Mouse (Mus musculus) thymus, postnatal 0 days (tissue): ENCODE measurements around the gene Slc25a11. TPM values are rescaled to one million over a fixed set of nuclear protein-coding genes. Genes with fewer than 3 reads are reported as not detected.
A peak's percentile ranks its signal among the peaks of the same experiment; 100 is the strongest.

Source experiments
- DNase-seq: peaks from one replicate; pipeline ENCODE4 v3.0.0-alpha.2; 2015; ENCODE audit warnings: low spot score
- polyA plus RNA-seq: library from polyadenylated mRNA; unstranded; fragments of >200 nt; fragmentation: Nextera tagmentation; extraction: Ambion mirVana; gene quantifications from 2 replicates; pipeline ENCODE4 v1.2.1, GENCODE M21; 2015

The Slc25a11 gene
- 137 and 139 TPM in 2 replicates for polyA plus RNA-seq

DNA sequence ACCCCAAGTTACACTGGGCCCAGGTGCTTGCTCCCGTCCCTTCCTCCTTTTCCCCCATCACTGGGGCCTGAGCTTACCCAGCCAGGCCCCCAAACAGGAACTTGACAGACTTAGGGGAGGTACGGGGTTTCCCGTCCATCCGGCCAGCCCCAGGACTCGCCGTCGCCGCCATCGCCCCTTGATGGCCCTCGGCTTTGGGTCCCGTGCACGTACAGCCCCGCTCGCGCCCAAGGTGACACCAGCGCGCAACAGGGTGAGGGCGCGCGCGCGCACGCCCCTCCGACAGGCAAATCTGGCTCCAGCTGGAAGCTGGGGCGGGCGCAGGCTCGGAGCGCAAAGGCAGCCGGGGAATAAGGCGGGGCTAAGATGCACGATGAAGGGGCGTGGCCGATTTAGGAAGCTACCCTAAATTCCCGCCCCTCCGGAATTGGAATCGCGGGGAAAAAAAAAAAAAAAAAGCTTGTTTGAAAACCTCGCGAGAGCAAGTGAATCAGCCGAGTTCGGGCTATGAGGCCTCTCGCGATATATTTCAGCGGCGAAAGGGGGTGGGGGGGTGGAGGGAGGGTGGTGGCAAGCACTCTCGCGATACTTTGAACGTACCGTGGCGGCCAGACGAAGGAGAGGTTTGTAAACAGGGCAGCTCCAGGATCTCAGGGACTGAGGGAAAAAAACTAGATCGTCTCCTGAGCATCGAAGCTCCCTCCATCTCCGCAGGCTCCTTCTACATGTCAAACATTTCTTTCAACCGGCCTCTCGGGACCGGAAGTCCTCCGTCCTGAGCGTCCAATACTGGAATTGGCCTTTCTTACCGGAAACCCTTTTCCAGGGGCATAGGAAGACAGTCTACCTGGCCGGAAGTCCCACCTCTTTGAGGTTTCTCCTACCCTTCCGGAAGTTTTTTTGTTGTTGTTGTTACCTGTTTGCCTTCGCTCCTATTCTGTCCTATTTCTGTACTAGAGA is at the start of gene Slc25a11, which contains the start of gene Rnf167:
TSS of gene Slc25a11 (minus strand) at position 789 of the 960 bp plus-strand sequence.
TSS of gene Rnf167 (plus strand) at position 545 of the 960 bp plus-strand sequence.
- DNase-seq, result peak; percentile 99

DNA sequence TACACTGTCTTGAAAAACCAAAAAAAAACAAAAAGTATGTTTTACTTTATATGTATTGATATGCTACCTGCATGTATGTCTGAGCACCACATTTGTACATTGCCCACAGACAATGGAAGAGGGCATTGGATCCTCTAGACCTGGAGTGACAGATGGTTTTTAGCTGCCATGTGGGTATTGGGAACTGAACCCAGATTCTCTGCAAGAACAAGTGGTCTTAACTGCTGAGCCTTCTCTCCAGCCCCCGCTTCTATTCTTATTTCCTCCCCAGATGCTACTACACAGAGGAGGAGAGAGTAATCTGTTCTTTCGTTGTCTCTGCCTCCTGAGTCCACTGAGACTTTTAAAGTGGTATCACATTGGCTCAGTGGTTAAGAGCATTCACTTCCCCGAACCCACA is 46.2 kb upstream of the Slc25a11 start:
- no peak for DNase-seq

DNA sequence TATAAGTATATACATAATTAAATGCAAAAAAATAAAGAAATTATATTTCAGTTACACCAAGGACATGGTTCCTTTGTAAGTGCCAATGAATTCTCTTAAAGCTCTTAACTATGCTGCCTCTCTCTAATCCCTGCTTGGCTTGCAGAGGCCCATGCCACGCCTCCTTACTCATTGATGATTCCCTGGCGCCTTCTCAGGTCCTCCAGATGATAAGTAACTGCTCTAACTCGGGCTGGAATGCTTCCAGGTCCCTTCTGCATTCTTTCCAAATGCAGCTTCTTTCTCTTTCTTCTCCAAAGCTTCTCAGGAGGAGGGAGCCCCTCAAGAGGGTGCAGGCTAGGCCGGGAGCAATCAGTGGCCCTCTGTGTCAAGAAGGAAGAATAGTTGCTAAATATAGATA is 42.3 kb upstream of the Slc25a11 start:
- no peak for DNase-seq

- DNase-seq, result no peak
Observed at GRCm38 (mm10) chr11:70688372-70688771, 41.1 kb upstream of the Slc25a11 start.

GRCm38 (mm10) chr11:70687601-70688199 is 40.4 kb upstream of the Slc25a11 start, which contains the start of gene Camta2:
Gene Camta2, minus strand, starts transcription at chr11:70688105.
- DNase-seq, result peak; percentile 86

DNA sequence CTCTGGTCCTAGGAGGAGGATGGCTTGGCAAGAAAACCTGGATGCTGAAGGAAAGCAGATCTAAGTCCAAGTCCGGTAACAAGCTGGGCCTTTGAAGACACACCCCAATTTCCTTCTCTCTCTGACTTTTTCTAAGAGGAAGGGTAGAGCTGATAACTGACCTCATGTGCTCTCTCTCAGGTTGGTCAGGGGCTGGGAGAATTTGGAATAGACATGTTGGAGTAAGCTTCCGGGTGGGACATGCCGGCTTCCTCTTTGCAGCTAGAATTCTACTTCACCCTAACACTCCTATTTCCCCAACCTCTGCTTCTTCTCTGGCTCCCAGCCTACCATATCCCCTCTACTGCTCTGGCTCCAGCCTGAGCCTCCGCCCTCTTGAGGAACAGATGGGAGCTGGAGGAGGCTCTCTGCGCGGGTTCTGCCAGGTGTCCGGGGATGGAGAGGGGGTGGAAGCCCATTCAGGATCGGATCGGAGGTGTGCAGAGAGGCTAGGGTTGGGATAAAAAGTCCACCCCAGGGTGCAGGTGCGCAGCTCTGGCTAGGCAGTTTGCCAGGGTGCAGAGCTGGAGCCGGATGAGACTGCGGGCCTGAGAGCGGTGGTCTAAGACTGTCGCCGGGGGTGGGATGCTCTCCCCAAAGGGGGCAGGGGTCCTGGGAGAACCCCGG is 39.8 kb upstream of the Slc25a11 start:
- no peak for DNase-seq

GRCm38 (mm10) chr11:70683640-70684039 is 36.4 kb upstream of the Slc25a11 start:
- DNase-seq, result no peak

DNA sequence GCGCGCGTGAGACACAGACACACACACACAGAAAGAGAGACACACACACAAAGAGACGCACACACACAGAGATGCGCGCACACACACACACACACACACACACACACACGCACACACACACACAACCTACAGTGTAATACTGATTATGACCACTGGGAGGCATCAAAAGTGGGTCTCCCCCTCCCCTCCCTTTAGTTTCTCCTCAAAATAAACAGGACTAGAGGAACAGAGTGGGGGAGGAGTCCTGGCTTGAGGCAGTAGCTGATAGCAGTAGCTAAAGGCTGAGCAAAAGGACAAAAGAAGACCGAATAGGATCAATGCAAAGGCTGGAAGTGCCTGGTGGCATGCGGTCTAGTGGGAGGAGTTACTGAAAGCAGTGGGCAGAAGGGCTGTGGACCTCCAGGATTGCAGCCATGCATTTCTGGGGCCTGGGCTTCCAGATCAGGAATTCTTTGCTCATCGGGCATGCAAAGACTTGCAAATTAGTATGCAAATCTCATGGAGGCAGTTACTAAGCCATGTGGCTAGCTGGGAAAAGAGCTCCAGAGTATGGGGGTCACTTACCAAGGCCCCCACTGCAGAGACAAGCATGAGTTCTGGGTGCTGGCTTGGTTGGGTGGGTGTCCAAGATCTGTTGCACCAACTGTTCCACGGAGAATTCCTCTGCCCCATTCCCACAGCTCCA is 34.8 kb upstream of the Slc25a11 start:
- peak; percentile 66 for DNase-seq

DNA sequence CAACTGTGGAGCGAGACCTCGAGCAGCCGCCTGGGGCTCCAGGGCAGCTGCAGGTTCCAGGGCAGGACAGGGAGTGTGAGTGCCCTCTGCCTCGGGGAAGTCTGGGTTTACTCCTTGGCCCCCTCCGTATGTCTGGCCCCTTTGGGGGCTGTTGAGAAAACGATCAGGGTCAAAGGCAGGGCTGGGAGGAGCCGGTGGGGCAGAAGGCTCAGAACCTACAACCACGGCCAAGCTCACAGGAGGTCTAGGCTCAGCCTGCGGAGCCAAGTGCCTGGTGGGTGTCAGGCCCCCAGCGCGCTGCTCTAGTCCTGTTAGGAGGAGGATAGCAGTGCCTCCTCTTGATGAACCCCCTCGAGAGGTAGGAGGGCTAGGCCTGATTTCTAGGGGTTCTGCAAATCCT is 33.9 kb upstream of the Slc25a11 start:
- DNase-seq, result no peak

DNA sequence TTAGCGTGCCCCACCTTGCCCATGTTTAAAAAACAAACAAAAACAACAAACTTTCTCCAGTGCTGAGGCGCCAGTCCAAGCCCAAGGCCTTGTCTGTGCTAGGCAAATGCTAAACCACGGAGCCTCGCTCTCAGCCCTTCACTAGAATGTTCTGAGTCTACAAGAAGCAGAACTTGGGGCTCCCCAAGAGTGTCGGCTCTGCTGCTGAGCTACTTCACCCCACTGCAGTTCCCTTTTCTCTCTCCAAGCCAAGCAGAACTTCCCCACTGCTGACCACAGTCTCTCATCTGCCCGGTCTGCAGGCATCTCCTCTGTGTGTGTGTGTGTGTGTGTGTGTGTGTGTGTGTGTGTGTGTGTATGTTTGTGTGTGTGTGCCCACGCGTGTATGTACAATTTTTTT is 32.6 kb upstream of the Slc25a11 start:
- DNase-seq, result no peak

- DNase-seq, result no peak
Observed at GRCm38 (mm10) chr11:70679361-70679760, 32.1 kb upstream of the Slc25a11 start.

DNA sequence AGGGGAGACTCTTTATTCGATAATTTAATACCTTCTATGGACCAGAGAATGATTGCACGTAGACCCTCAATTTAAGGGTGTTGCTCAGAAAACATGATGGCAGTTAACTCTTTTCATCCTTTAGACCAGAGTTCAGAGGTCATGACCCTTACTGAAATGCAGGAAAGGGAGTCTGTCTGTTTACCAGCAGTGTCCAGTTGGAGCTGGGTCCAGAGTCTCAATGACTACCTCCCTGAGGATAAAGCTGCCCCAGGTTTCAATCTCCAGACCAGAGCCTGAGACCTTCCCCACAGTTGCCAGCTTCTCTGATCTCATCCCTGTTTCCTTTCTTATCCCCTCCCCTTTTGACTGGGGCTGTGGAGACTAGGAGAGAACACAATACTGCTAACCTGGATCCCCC is 31.3 kb upstream of the Slc25a11 start:
- no peak for DNase-seq

DNA sequence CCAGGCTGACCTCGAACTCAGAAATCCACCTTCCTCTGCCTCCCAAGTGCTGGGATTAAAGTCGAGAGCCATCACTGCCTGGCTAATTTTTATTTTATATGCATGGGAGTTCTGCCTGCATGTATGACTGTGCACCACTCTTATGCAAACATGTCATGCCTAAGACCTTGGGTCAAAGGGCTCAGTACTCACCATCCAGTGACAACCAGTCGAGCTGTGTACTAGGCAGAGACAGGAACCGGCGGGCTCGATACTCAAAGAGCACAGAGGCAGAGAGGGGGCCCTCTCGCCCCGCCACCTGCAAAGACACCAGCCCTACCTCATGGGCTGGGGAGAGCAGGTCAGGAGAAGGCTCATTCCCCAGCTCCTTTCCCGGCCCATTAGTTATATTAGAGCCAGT is 30.8 kb upstream of the Slc25a11 start:
- DNase-seq, result no peak

GRCm38 (mm10) chr11:70674501-70674900 is 27.2 kb upstream of the Slc25a11 start:
- DNase-seq, result no peak

- DNase-seq, result no peak
Observed at GRCm38 (mm10) chr11:70674014-70674413, 26.7 kb upstream of the Slc25a11 start.

DNA sequence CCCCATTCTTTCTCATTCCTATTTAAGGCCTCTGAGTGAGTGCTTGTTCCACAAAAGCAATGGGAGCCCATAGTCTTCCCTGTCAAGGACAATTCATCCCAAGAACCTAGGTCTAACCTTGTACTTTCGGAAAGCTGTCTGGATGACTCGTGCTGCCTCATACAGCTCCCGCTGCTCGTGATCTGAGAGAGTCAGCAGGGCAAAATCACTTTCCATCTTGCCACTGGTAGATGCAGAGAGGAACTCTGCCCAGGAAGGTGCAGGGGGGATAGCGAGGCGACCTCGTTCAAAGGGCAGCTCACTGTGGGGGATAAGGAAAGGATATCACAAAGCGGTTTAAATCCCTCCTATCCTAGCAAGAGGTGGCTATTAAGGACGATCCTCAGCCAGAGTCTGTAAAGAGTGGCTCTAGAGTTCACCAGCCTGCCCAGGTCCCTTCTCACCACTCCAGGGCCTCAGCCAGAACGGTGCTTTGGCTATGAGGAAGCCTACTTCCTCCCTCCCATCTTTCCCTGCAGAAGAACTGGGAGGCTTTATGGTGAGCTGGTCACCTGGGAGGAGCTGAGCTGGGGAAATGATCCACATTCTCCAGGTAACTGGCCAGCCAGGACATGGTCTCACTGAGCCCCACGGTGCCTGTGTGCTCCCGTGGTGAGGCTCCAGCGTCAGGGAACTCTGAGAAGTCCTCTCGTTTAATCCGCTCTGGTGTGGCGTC is 24.2 kb upstream of the Slc25a11 start:
- no peak for DNase-seq

DNA sequence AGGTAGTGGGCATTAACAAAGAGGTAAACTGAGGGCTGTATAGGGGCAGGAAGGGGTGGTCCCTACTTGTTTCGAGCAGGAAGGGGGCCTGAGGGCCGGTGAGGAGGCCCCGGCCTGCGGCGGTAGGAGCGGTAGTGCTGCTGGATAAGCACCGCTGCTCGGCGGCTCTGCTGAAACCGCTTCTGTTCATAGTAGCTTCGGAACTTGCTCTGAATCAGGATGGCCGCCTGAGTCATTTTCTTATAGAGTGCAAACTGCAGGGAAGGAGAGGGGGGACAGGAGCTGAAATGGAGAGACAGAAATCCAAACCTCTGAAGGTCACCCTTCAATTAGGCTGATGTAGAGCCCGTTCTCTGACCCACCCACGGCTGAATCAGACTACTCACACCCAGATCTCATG is 23.2 kb upstream of the Slc25a11 start:
- DNase-seq, result no peak

GRCm38 (mm10) chr11:70669582-70670345 is 22.5 kb upstream of the Slc25a11 start:
- peak; percentile 91 for DNase-seq

DNA sequence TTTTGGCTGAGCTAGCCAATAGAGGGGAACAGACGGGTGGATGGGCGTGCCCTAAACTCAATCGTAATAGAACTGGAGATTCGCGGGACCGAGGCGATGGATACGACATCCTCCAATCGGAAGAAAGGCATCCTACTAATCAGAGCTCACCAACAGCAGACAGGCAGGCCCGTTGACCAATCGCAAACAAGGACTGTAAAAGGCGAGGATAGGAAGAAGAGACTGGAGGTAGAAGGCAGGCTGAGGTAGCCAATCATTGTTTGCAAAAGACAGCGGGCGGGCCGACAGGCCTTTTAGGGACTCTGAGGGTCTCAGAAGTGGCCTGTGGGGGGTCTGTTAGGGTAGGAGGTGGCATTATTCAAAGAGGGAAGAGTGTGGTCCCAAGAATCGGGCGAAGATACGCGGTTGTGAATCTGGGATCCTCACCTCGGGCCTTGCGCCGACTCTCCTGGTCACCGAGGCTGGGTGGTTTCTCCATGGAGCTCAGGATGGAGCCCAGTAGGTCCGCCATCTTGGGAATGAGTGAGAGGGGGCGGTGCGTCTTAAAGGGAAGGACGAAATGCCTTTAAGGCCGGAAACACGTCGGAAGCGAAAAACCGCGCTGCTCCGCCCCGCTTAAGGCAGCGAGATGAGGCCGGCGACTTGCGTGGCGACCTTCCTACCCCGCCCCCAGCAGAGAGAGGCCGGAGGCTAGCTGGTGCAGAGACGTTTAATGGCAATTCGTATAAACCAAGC is 21.7 kb upstream of the Slc25a11 start, which contains the start of gene Spag7:
TSS of gene Spag7 (minus strand) at position 646 of the 735 bp plus-strand sequence.
- peak; percentile 97 for DNase-seq
